Mouse (Mus musculus) embryonic fibroblast, embryonic 13.5 days (primary cell): ENCODE data around the gene Cuedc2. TPM values are rescaled to one million over a fixed set of nuclear protein-coding genes. Genes with fewer than 3 reads are reported as not detected.
A peak's percentile ranks its signal among the peaks of the same experiment; 100 is the strongest.

Experiments
- H3K27ac ChIP-seq: 2 replicates; pipeline ENCODE4 v1.5.1; 2012; ENCODE audit warnings: low read length, control low read depth, inconsistent platforms; ENCODE audit not compliant: insufficient read depth
- H3K4me1 ChIP-seq: 2 replicates; pipeline ENCODE4 v1.6.1; 2011; ENCODE audit warnings: low read length; ENCODE audit not compliant: control insufficient read depth, insufficient read depth
- H3K4me3 ChIP-seq: 2 replicates; pipeline ENCODE4 v1.5.1; 2011; ENCODE audit warnings: mild to moderate bottlenecking, control low read depth, low read length; ENCODE audit not compliant: insufficient read depth
- CTCF ChIP-seq: IDR thresholded peaks from 2 replicates; pipeline ENCODE4 v1.5.1; 2011; ENCODE audit warnings: mild to moderate bottlenecking, control low read depth, low read length, moderate library complexity, borderline replicate concordance; ENCODE audit not compliant: insufficient read depth
- POLR2A ChIP-seq: IDR thresholded peaks from 2 replicates; pipeline ENCODE4 v1.6.1; 2011; ENCODE audit warnings: low read depth, mild to moderate bottlenecking, control low read depth, low read length, moderate library complexity
- polyA plus RNA-seq: library from polyadenylated mRNA; stranded (reverse); fragments of >200 nt; gene quantifications from 2 replicates; pipeline ENCODE4 v1.2.4, GENCODE M21; 2011; ENCODE audit warnings: low read depth; ENCODE audit not compliant: missing spikeins, insufficient read length

Cuedc2 gene
- polyA plus RNA-seq, 1 experiment, result 67.7 TPM

- TF ChIP-seq CTCF (no peak), POLR2A (no peak)
- Histone ChIP-seq H3K27ac (no peak overlapping the region), H3K4me3 (peak overlapping the region; percentile 64), H3K4me1 (no peaks in the 10 kb centered on the region)
Observed at GRCm38 (mm10) chr19:46329031-46329641, 9.4 kb downstream of the Cuedc2 start.

DNA sequence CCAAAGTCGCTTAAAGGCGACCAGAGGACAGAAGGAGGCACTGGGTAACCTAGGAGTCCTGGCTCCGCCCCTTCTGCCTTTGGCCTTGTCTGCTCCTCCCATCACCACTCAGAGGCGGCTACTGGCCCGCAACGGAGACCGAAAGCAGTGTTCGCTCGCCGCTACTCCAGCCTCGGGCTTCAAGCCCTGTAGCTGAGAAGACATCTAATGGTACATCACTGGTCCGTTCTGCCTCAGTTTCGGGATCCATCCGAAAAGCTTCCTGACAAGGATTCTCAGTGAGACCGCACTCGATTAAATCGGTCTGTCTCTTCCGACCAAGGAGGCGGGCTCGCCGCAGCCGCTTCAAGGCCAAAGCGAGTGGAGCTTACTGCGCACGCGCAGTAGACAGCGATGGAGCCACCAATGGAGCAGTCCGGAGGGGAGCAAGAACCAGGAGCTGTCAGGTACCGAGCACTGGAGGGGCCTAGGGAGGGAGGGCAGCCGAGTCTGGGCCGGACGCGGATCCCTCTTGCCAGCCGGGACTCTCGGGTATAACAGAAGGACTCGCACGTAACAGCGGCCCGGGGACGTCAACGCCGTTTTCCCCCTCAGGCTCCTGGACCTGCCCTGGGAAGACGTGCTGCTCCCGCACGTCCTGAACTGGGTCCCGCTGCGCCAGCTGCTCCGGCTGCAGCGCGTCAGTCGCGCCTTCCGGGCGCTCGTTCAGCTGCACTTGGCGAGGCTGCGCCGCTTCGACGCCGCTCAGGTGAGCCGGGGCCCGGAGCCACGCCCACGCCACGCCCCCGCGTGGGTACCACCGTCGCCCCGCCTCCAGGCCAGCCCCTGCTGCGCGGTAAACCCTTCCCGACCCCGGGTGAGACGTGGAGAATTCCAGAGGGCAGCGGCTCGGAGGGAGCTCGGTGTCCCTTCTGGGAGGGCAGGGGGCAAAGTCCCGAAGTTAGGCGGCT lies 10.1 kb downstream of the Cuedc2 start, which contains the start of gene Fbxl15:
TSS of gene Fbxl15 (plus strand) at position 104 of the 950 bp plus-strand sequence.
- H3K4me3 ChIP-seq, result peak within 1 kb of the TSS; percentile 64
- H3K4me1 ChIP-seq, result no peaks in the 10 kb centered on the region
- TF ChIP-seq CTCF, result no peak
- peak; percentile 87 for TF ChIP-seq POLR2A
- H3K27ac ChIP-seq, result peak within 1 kb of the TSS; percentile 82

DNA sequence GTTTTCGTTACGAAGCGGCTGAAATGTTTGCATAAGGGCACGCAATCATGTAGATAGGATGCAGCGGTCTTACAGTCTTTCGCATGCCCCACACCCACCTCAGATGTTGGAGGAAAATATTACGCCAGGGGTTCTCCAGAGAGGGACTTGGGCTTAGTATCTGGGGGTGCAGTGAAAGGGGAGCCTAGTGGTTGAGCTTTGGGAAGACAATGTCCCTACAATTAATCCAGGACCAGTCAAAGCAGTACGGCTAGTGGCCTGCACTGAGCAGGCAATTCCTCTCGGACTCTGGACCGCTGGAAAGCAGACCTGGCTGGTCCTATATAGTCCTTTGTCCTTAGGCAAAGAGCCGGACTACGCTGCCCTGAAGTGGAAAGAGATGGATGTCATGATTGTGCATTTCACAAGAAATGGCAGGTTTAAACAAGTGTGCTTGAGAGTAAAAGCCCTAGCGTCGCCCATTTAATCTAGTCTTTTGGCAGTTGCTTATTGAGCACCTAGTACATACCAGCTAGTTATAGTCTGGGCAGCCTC lies 10.9 kb downstream of the Cuedc2 start:
- Histone ChIP-seq H3K4me1 (no peaks in the 10 kb centered on the region), H3K4me3 (peak overlapping the region; percentile 64), H3K27ac (no peak overlapping the region)
- TF ChIP-seq CTCF, result no peak
- TF ChIP-seq POLR2A, result no peak

GRCm38 (mm10) chr19:46326756-46327305 lies 11.7 kb downstream of the Cuedc2 start, which contains the start of gene Psd:
Gene Psd (minus strand): TSS chr19:46327156.
- peak within 1 kb of the TSS; percentile 82 for H3K27ac ChIP-seq
- H3K4me3 ChIP-seq, result peak within 1 kb of the TSS; percentile 64
- no peaks in the 10 kb centered on the region; the same call in 1 of the 2 replicates for H3K4me1 ChIP-seq
- TF ChIP-seq POLR2A (no peak), CTCF (no peak)

DNA sequence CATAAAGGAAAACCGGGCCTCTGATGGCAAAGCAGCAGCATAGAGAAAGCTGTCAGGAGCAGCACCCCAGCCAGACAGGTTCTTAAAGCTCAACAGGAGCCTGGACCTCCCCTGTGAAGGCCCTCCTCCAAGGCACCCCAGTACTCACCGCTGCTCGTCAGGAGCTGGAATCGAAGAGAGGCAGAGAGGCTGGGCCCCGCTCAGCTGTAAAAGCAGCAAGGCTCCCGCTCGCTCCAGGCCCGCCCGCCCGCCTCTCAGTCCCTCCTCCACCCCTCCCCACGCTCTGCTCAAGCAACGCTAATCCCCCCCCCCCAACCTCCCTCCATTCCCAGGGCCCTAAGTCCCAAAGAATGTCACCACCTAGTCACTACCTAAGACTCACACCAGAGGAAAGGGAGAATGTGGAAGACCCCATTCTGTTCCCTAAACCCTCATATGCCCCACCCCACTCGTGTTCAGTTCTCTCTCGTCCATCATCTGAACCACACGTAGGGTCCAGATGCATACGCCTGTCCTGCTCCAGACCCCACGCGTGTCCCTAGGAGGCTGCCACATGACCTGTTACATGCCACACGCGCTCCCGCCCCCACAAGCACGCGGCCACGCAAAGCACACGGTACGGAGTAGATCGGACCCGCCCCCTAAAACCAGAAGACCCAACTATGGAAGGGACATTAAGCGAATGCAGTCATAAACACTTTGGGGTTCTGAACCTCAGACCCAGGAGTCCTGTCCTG lies 12.3 kb downstream of the Cuedc2 start:
- Histone ChIP-seq H3K4me1 (no peaks in the 10 kb centered on the region; the same call in 1 of the 2 replicates), H3K27ac (no peak overlapping the region), H3K4me3 (no peak overlapping the region)
- TF ChIP-seq CTCF, result no peak
- TF ChIP-seq POLR2A, result no peak

- no peaks in the 10 kb centered on the region; the same call in 1 of the 2 replicates for H3K4me1 ChIP-seq
- TF ChIP-seq POLR2A, result no peak
- TF ChIP-seq CTCF, result no peak
- H3K27ac ChIP-seq, result no peak overlapping the region
- H3K4me3 ChIP-seq, result no peak overlapping the region
Observed at GRCm38 (mm10) chr19:46324918-46325317, 13.6 kb downstream of the Cuedc2 start.

DNA sequence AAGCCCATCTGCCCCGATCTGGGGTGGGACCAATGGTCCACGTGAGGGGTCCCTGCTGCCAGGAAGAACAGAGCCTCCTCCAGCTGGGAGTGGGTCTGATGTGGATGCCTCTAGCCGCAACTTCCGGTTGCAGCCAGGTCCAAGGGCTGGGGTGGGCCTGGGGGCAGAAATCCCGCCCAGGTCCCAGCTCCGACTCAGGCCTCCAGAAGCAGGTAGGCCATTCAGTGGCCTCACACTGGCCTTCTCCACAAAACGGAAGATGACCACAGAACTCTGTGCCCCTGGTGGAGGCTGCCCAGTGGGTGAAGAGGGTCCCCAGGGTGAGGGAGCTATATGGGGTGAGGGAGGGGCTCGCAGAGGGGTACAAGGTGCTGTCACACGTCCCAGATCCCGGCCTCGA lies 14.1 kb downstream of the Cuedc2 start:
- TF ChIP-seq POLR2A, result no peak
- TF ChIP-seq CTCF, result no peak
- Histone ChIP-seq H3K4me1 (no peaks in the 10 kb centered on the region; the same call in 1 of the 2 replicates), H3K4me3 (no peak overlapping the region), H3K27ac (no peak overlapping the region)

DNA sequence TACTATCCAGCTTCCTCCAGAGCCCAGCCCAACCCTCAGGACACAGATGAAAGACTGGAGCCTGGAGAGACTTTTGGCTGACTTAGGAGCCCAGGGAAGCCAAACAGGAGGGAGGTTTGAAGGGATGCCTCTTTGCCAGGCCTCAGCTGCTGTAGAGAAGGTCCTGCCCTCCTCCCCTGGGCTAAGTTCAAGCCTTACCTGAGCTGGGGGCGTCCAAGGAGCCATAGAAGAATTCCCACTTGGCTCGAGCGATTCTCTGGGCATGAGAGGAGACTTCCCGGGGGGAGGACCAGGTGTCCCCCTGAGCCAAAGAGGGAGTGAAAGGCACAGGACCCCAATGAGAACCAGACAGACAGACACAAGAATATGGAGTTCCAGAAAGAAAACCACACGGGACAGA lies 14.8 kb downstream of the Cuedc2 start:
- H3K4me1 ChIP-seq, result peaks cover under 1% of the 10 kb centered on the region
- TF ChIP-seq POLR2A, result no peak
- no peak for TF ChIP-seq CTCF
- H3K4me3 ChIP-seq, result no peak overlapping the region
- H3K27ac ChIP-seq, result no peak overlapping the region
